Mouse (Mus musculus) Patski (cell line): ENCODE results near the gene Kif5a. TPM values are rescaled to one million over a fixed set of nuclear protein-coding genes. Genes with fewer than 3 reads are reported as not detected.

ENCODE experiments used
- ATAC-seq: fragments of 100-300 bp; one replicate; pipeline ENCODE4 v1.8.0; 2021
- CTCF ChIA-PET: fragments of 350-600 bp; sonication (Branson Sonifier 250); formaldehyde crosslinking; loops from one replicate; lab custom pipeline; 2022; ENCODE audit warnings: inconsistent platforms; lab: Charles Lee
- POLR2A ChIA-PET: fragments of 350-600 bp; sonication (Branson Sonifier 250); formaldehyde crosslinking; loops from one replicate; lab custom pipeline; 2022; ENCODE audit warnings: antibody characterized with exemption, inconsistent platforms; lab: Charles Lee
- DNase-seq: peaks from one replicate; pipeline ENCODE4 v3.0.0-alpha.2; 2011; ENCODE audit warnings: low read depth, low spot score
- H3K27me3 ChIP-seq: fragments of 371-371 bp; one replicate; pipeline ENCODE4 v1.5.1; 2021
- CTCF ChIP-seq: fragments of 100-300 bp; IDR thresholded peaks from one replicate; pipeline ENCODE4 v1.5.1; 2021
- in situ Hi-C: fragments of 300-500 bp; cut with MboI; formaldehyde crosslinking; loops from 3 replicates; pipeline ENCODE4 v1.11.1; 2018; ENCODE audit warnings: low pct_unique_long_range_greater_than_20kb, mixed read lengths
- polyA plus RNA-seq: library from polyadenylated mRNA; unstranded; gene quantifications from one replicate; pipeline ENCODE4 v1.2.3, GENCODE M21; 2021

Kif5a gene
- polyA plus RNA-seq, 1 experiment from 2014 or later, result 0.44 TPM

GRCm38 (mm10) chr10:127297015-127297871 lies 34.1 kb upstream of the Kif5a start:
- CTCF ChIA-PET, result interaction anchor here (1.0 to 1.1 kb wide), 2 partner anchors 11 to 15 kb away, joined by 3 to 5 read pairs; partner anchors contain the start of gene Mars
- no peak for DNase-seq
- POLR2A ChIA-PET, result interaction anchor here (0.8 to 1.0 kb wide), 2 partner anchors 14 to 20 kb away, joined by 3 to 4 read pairs; no protein-coding TSS in a partner anchor

GRCm38 (mm10) chr10:127295986-127296794 lies 33.0 kb upstream of the Kif5a start:
- no peak for ATAC-seq
- in situ Hi-C loops, result loop anchor here (25.0 kb wide), 2 partner anchors 366 to 741 kb away; partner anchors contain the start of genes Nab2, Naca and Nemp1
- no peak for DNase-seq

More at GRCm38 (mm10) chr10:127297015-127297871, 34.1 kb upstream of the Kif5a start:
- TF ChIP-seq CTCF, result no peak
- in situ Hi-C loops, result loop anchor here (25.0 kb wide), 2 partner anchors 365 to 740 kb away; partner anchors contain the start of genes Nab2, Naca and Nemp1
- H3K27me3 ChIP-seq, result no peaks in the 10 kb centered on the region
- no peak for ATAC-seq

GRCm38 (mm10) chr10:127294895-127295510 lies 31.9 kb upstream of the Kif5a start:
- ChIA-PET CTCF (interaction anchor here (1.2 kb wide), 1 partner anchor 11 kb away, joined by 3 read pairs; no protein-coding TSS in a partner anchor), POLR2A (interaction anchor here (1.0 kb wide), 1 partner anchor 16 kb away, joined by 3 read pairs; no protein-coding TSS in a partner anchor)
- ATAC-seq (no peak), DNase-seq (no peak)
- H3K27me3 ChIP-seq, result no peaks in the 10 kb centered on the region
- no peak for TF ChIP-seq CTCF
- in situ Hi-C loops, result loop anchor here (25.0 kb wide), 2 partner anchors 367 to 742 kb away; partner anchors contain the start of genes Nab2, Naca and Nemp1

More at GRCm38 (mm10) chr10:127295986-127296794, 33.0 kb upstream of the Kif5a start:
- H3K27me3 ChIP-seq, result no peaks in the 10 kb centered on the region
- TF ChIP-seq CTCF, result no peak
- POLR2A ChIA-PET, result interaction anchor here (1.0 kb wide), 1 partner anchor 19 kb away, joined by 3 read pairs; no protein-coding TSS in a partner anchor
- CTCF ChIA-PET, result no interaction called here

GRCm38 (mm10) chr10:127293590-127294113 lies 30.5 kb upstream of the Kif5a start:
- H3K27me3 ChIP-seq, result no peaks in the 10 kb centered on the region
- no peak for TF ChIP-seq CTCF
- DNase-seq (no peak), ATAC-seq (no peak)
- POLR2A ChIA-PET, result interaction anchor here (1.5 kb wide), 1 partner anchor 19 kb away, joined by 3 read pairs; no protein-coding TSS in a partner anchor
- in situ Hi-C loops, result loop anchor here (25.0 kb wide), 2 partner anchors 369 to 744 kb away; partner anchors contain the start of genes Nab2, Naca and Nemp1
- CTCF ChIA-PET, result no interaction called here

GRCm38 (mm10) chr10:127292987-127293538 lies 29.9 kb upstream of the Kif5a start:
- ATAC-seq (no peak), DNase-seq (no peak)
- H3K27me3 ChIP-seq, result no peaks in the 10 kb centered on the region
- TF ChIP-seq CTCF, result no peak
- ChIA-PET POLR2A (interaction anchor here (1.5 kb wide), 1 partner anchor 19 kb away, joined by 3 read pairs; no protein-coding TSS in a partner anchor), CTCF (interaction anchor here (1.3 kb wide), 1 partner anchor 45 kb away, joined by 3 read pairs; no protein-coding TSS in a partner anchor)
- in situ Hi-C loops, result loop anchor here (25.0 kb wide), 2 partner anchors 369 to 744 kb away; partner anchors contain the start of genes Nab2, Naca and Nemp1

GRCm38 (mm10) chr10:127291881-127292638 lies 28.9 kb upstream of the Kif5a start:
- CTCF ChIA-PET, result interaction anchor here (1.0 to 1.3 kb wide), 2 partner anchors 13 to 47 kb away, joined by 3 read pairs; no protein-coding TSS in a partner anchor
- H3K27me3 ChIP-seq, result no peaks in the 10 kb centered on the region
- POLR2A ChIA-PET, result interaction anchor here (1.0 to 1.4 kb wide), 3 partner anchors 9 to 19 kb away, joined by 3 to 4 read pairs (median 4); partner anchors contain the start of gene Mars
- TF ChIP-seq CTCF, result no peak
- ATAC-seq, result no peak
- DNase-seq, result no peak
- in situ Hi-C loops, result loop anchor here (25.0 kb wide), 2 partner anchors 370 to 745 kb away; partner anchors contain the start of genes Nab2, Naca and Nemp1

- ChIA-PET CTCF (interaction anchor here (0.9 to 1.3 kb wide), 3 partner anchors 12 to 48 kb away, joined by 3 read pairs; no protein-coding TSS in a partner anchor), POLR2A (interaction anchor here (0.6 to 1.4 kb wide), 7 partner anchors 8 to 252 kb away, joined by 3 to 6 read pairs (median 4); partner anchors contain the start of gene Mars)
- no peaks in the 10 kb centered on the region for H3K27me3 ChIP-seq
- no peak for TF ChIP-seq CTCF
- ATAC-seq (peak; percentile 15), DNase-seq (no peak)
- in situ Hi-C loops, result loop anchor here (25.0 kb wide), 2 partner anchors 371 to 746 kb away; partner anchors contain the start of genes Nab2, Naca and Nemp1
Measured at GRCm38 (mm10) chr10:127290930-127291880, 28.1 kb upstream of the Kif5a start.
